Mouse (Mus musculus) forebrain, embryonic 10.5 days (tissue): ENCODE measurements around the gene Nus1. TPM values are rescaled to one million over a fixed set of nuclear protein-coding genes. Genes with fewer than 3 reads are reported as not detected.

ENCODE experiments used
- DNase-seq: peaks from one replicate; pipeline ENCODE4 v3.0.0-alpha.2; 2017; ENCODE audit warnings: low spot score; ENCODE audit errors: extremely low spot score
- H3K27ac ChIP-seq: fragments of 300-500 bp; sonication (generic); 2 replicates; pipeline ENCODE4 v1.5.1; 2016; ENCODE audit warnings: mild to moderate bottlenecking
- H3K27me3 ChIP-seq: fragments of 300-500 bp; sonication (generic); 2 replicates; pipeline ENCODE4 v1.6.1; 2016; ENCODE audit warnings: mild to moderate bottlenecking; ENCODE audit not compliant: poor library complexity, severe bottlenecking
- H3K36me3 ChIP-seq: fragments of 300-500 bp; sonication (generic); replicated peaks from 2 replicates; pipeline ENCODE4 v1.6.1; 2016; ENCODE audit warnings: mild to moderate bottlenecking, moderate library complexity
- H3K4me1 ChIP-seq: fragments of 300-500 bp; sonication (generic); 2 replicates; pipeline ENCODE4 v1.6.1; 2016
- H3K4me3 ChIP-seq: fragments of 300-500 bp; sonication (generic); 2 replicates; pipeline ENCODE4 v1.5.1; 2016; ENCODE audit warnings: mild to moderate bottlenecking, moderate library complexity
- H3K9me3 ChIP-seq: fragments of 300-500 bp; sonication (generic); 2 replicates; pipeline ENCODE4 v1.6.1; 2016; ENCODE audit warnings: mild to moderate bottlenecking, moderate library complexity
- WGBS: fragments of 180-500 bp; shearing (Covaris S2); methylation state at CpG from one replicate; pipeline ENCODE4 v1.1.7; 2016; 5-methylcytosine and 5-hydroxymethylcytosine counted together
- polyA plus RNA-seq: library from polyadenylated mRNA; unstranded; fragments of >200 nt; fragmentation: Nextera tagmentation; extraction: Ambion mirVana; gene quantifications from 2 replicates; pipeline ENCODE4 v1.2.1, GENCODE M21; 2016

Nus1 gene
- polyA plus RNA-seq, 1 experiment from 2014 or later = 12.1 TPM

GRCm38 (mm10) chr10:52388922-52389430, 28.4 kb upstream of the Nus1 start, which contains the start of gene Nepn:
Gene Nepn, plus strand, starts transcription at chr10:52388972.
- H3K36me3 ChIP-seq = no peaks in the 10 kb centered on the region
- no peak within 1 kb of the TSS for H3K27ac ChIP-seq
- H3K4me1 ChIP-seq = peaks cover 5% of the 10 kb centered on the region; the same call in 1 of the 2 replicates
- no peak for DNase-seq
- H3K27me3 ChIP-seq = no peaks in the 10 kb centered on the region
- no peak within 1 kb of the TSS for H3K4me3 ChIP-seq
- no peaks in the 10 kb centered on the region for H3K9me3 ChIP-seq
- WGBS = 82% methylated on average over 5 of the region's 5 CpGs

GRCm38 (mm10) chr10:52389438-52389837, 27.9 kb upstream of the Nus1 start:
- Histone ChIP-seq H3K27me3 (no peaks in the 10 kb centered on the region), H3K4me1 (peaks cover 5% of the 10 kb centered on the region; the same call in 1 of the 2 replicates), H3K27ac (no peak overlapping the region), H3K4me3 (no peak overlapping the region), H3K36me3 (no peaks in the 10 kb centered on the region), H3K9me3 (no peaks in the 10 kb centered on the region)
- DNase-seq = no peak
- 78% methylated on average over 3 of the region's 3 CpGs for WGBS

GRCm38 (mm10) chr10:52391208-52391607, 26.1 kb upstream of the Nus1 start:
- DNase-seq = no peak
- Histone ChIP-seq H3K36me3 (no peaks in the 10 kb centered on the region), H3K4me1 (no peaks in the 10 kb centered on the region), H3K27me3 (no peaks in the 10 kb centered on the region), H3K4me3 (no peak overlapping the region), H3K27ac (no peak overlapping the region), H3K9me3 (no peaks in the 10 kb centered on the region)
- WGBS = 90% methylated on average over 2 of the region's 2 CpGs

DNA sequence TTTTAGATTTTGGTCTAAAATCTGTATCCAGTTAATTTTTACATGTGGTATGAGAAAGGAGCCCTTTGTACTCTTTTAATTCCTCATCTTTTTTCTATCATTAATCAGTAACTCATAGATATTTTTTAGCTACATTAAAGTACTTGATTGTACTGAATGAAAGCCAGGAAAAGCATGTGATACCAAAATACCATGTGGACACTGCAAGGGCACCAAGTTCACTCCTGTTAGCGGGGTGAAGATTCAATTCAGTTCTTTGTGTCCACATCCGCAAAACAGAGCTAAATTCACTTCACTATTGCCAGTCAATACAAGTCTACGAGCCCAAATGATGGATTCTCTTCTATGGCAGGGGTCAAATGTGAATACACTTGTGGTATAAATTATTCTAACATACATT, 20.7 kb upstream of the Nus1 start:
- no peak overlapping the region for H3K27ac ChIP-seq
- no peaks in the 10 kb centered on the region for H3K9me3 ChIP-seq
- no peak overlapping the region for H3K4me3 ChIP-seq
- 95% methylated on average over 3 of the region's 3 CpGs for WGBS
- H3K4me1 ChIP-seq = no peaks in the 10 kb centered on the region
- H3K36me3 ChIP-seq = no peaks in the 10 kb centered on the region
- no peak for DNase-seq
- H3K27me3 ChIP-seq = no peaks in the 10 kb centered on the region

DNA sequence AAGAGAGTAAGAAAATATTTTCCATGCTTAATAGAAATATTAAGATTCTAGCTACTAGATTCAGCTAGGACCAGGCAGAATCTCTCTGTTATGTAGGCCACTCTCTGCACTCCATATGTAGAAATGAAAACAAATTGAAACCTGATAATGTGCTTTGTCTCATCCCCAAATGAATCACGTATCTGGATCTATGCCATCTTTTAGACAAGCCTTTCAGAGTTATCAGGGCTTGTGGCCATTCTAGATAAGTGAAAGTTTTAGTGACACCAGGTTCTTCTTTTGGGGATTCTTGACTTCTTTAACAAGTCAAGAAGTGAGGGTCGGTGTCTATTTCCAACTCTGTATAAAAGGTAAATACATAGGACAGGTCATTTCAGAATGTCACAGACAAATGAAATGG, 18.6 kb upstream of the Nus1 start:
- H3K27ac ChIP-seq = no peak overlapping the region
- no peak overlapping the region for H3K4me3 ChIP-seq
- no peaks in the 10 kb centered on the region for H3K9me3 ChIP-seq
- WGBS = 85% methylated on average over 2 of the region's 2 CpGs
- H3K36me3 ChIP-seq = no peaks in the 10 kb centered on the region
- no peak for DNase-seq
- no peaks in the 10 kb centered on the region for H3K27me3 ChIP-seq
- H3K4me1 ChIP-seq = no peaks in the 10 kb centered on the region

DNA sequence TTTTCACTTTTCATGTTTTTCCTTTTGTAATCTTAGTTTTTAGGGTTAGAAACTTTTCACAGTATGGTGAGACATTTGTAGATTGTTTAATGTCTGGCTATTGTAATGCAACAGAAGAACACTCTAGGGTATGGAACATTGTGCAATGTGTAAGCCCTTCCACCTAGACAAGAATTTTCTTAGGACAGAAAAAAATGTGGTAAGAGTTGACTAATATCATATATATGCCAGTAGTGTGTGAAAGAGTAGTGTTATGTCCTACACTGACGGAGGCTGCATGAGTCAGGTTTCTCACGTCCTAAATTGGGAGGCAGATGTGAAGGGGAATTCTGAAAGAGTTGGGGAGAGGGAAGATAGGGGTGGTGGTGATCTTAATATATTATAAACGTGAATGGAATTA, 17.6 kb upstream of the Nus1 start:
- 74% methylated on average over 3 of the region's 3 CpGs for WGBS
- H3K36me3 ChIP-seq = no peaks in the 10 kb centered on the region
- no peaks in the 10 kb centered on the region for H3K4me1 ChIP-seq
- H3K9me3 ChIP-seq = no peaks in the 10 kb centered on the region
- H3K4me3 ChIP-seq = no peak overlapping the region
- no peaks in the 10 kb centered on the region for H3K27me3 ChIP-seq
- H3K27ac ChIP-seq = no peak overlapping the region
- DNase-seq = no peak

DNA sequence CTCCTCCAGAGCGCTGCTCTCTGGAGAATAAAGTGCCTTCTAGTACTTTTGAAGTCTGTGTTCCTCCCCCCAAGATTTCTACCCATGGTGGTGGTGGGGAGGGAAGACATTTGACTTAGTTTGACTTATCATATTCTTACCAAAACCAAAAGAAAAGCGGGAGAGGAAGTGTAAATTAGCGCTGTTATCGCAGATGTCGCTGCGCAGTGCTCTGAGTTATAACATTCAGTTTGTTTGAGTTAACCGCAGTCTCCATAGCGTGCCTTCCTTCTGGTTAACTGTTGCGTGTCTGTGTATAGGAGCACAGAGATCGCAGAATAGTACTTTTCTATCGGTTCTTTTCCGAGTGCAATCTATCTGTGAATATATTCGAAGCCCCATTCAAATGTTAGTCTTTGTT, 12.2 kb upstream of the Nus1 start:
- DNase-seq = no peak
- no peaks in the 10 kb centered on the region for H3K9me3 ChIP-seq
- 92% methylated on average over 13 of the region's 13 CpGs for WGBS
- no peak overlapping the region for H3K4me3 ChIP-seq
- H3K27ac ChIP-seq = no peak overlapping the region
- no peaks in the 10 kb centered on the region for H3K4me1 ChIP-seq
- no peaks in the 10 kb centered on the region for H3K36me3 ChIP-seq
- no peaks in the 10 kb centered on the region for H3K27me3 ChIP-seq

GRCm38 (mm10) chr10:52407526-52407925, 9.8 kb upstream of the Nus1 start:
- no peak overlapping the region for H3K4me3 ChIP-seq
- no peaks in the 10 kb centered on the region for H3K27me3 ChIP-seq
- no peaks in the 10 kb centered on the region for H3K36me3 ChIP-seq
- no peak overlapping the region for H3K27ac ChIP-seq
- no peaks in the 10 kb centered on the region for H3K4me1 ChIP-seq
- WGBS = 88% methylated on average over 2 of the region's 2 CpGs
- H3K9me3 ChIP-seq = no peaks in the 10 kb centered on the region
- no peak for DNase-seq

- Histone ChIP-seq H3K4me1 (peaks cover 18% of the 10 kb centered on the region), H3K27me3 (no peaks in the 10 kb centered on the region), H3K9me3 (no peaks in the 10 kb centered on the region), H3K4me3 (no peak overlapping the region), H3K27ac (no peak overlapping the region), H3K36me3 (no peaks in the 10 kb centered on the region)
- 87% methylated on average over 2 of the region's 2 CpGs for WGBS
- no peak for DNase-seq
These were observed 2.3 kb upstream of the Nus1 start for GRCm38 (mm10) chr10:52415020-52415419.

GRCm38 (mm10) chr10:52416458-52416857, 889 bp upstream of the Nus1 start:
- Histone ChIP-seq H3K36me3 (peaks cover 11% of the 10 kb centered on the region), H3K4me1 (peaks cover 18% of the 10 kb centered on the region), H3K27me3 (no peaks in the 10 kb centered on the region), H3K9me3 (no peaks in the 10 kb centered on the region), H3K27ac (peak overlapping the region; percentile 96; the same call in 1 of the 2 replicates), H3K4me3 (peak overlapping the region; percentile 92)
- no peak for DNase-seq
- WGBS = 83% methylated on average over 2 of the region's 2 CpGs

DNA sequence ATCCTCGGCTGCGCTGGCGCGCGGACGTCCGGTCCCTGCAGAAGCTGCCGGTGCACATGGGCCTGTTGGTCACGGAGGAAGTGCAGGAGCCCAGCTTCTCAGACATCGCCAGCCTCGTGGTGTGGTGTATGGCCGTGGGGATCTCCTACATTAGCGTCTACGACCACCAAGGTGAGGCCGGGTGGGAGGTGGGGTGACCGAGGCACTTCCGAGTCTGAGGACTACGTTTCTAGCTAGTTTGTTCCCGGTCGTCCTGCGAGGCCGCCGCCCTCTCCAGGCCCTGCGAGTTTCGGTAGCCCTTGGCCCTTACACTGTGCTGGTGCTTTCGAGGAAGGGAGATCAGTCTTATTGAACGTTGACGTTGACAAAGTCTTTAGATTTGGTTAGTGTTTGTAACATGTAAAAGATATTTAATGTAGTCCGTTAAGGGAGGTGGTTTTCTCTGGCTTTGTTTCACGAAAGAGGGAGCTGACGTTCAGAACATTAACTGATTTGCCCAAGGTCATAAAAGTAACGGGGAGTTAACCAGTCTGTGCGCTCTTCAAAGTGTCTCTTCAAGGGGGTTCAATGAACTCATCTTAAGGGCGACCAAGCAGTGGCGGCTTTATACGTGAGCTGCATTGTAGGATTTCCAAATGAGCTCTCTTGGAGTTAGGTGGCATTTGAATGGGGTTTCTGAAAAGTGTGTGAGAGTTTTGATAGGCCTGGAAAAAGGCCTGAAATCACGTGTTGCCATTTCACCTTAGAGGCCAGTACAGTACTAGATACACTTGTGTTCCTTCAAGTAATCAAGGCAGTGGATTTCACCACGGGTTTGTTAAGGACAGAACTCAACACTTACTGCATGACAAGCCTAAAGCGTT, 882 bp downstream of the Nus1 start:
- H3K27me3 ChIP-seq = no peaks in the 10 kb centered on the region
- H3K4me1 ChIP-seq = peaks cover 18% of the 10 kb centered on the region
- H3K36me3 ChIP-seq = peaks cover 18% of the 10 kb centered on the region
- peak overlapping the region; percentile 96 for H3K27ac ChIP-seq
- peak; percentile 70 for DNase-seq
- H3K9me3 ChIP-seq = no peaks in the 10 kb centered on the region
- H3K4me3 ChIP-seq = peak overlapping the region; percentile 92
- 3% methylated on average over 39 of the region's 39 CpGs for WGBS

GRCm38 (mm10) chr10:52418931-52419330, 1.6 kb downstream of the Nus1 start:
- DNase-seq = no peak
- H3K4me1 ChIP-seq = peaks cover 18% of the 10 kb centered on the region
- no peak overlapping the region for H3K27ac ChIP-seq
- H3K27me3 ChIP-seq = no peaks in the 10 kb centered on the region
- 79% methylated on average over 5 of the region's 5 CpGs for WGBS
- H3K4me3 ChIP-seq = peak overlapping the region; percentile 92
- no peaks in the 10 kb centered on the region for H3K9me3 ChIP-seq
- H3K36me3 ChIP-seq = peaks cover 20% of the 10 kb centered on the region

- DNase-seq = no peak
- H3K4me3 ChIP-seq = peak overlapping the region; percentile 92; the same call in 1 of the 2 replicates
- 85% methylated on average over 4 of the region's 4 CpGs for WGBS
These were observed 2.1 kb downstream of the Nus1 start for GRCm38 (mm10) chr10:52419402-52419801.

More at GRCm38 (mm10) chr10:52419402-52419801, 2.1 kb downstream of the Nus1 start:
- no peaks in the 10 kb centered on the region for H3K27me3 ChIP-seq
- no peak overlapping the region for H3K27ac ChIP-seq
- H3K4me1 ChIP-seq = peaks cover 18% of the 10 kb centered on the region
- no peaks in the 10 kb centered on the region for H3K9me3 ChIP-seq
- peaks cover 21% of the 10 kb centered on the region for H3K36me3 ChIP-seq
